Mouse (Mus musculus) frontal cortex, postnatal 14 days (tissue): Measurements from ENCODE around the gene Emc3.

Experiments
- DNase-seq, 2 experiments: peaks; one replicate each; pipeline ENCODE4 v3.0.0; 2022; ENCODE audit warnings: low spot score in 2 of 2

Emc3 gene

DNA sequence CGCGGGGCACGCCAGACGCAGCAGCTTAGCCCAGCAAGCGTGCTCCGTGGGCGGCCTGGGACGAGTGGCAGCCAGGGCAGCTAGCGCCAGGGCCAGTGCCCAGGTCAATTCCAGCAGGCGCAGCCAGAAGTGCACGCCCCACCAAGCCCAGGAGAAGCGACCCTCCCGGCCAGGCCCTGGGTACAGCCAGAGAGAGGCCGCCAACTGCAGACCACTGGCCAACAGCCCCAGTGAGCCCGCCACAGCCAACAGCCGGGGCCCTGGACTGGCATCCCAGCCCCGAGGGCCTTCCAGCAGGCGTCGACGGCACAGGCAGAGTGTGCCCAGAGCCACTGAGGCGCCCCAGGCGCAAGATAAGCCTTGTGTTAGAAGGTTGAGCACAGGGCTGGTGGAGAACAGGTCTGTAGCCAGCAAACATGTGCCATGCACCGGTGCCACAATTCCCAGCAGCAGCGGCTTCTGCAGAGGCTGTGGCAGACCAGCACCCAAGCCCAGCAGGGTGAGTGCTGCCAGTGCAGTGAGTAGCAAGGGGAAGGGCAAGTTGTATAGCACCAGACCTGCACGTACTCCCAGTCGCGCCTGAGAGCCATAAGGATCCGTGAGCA is 36.3 kb downstream of the Emc3 start:
- no peak for DNase-seq

GRCm38 (mm10) chr6:113494258-113494788 is 37.1 kb downstream of the Emc3 start:
- DNase-seq = peak; percentile 47 to 56

DNA sequence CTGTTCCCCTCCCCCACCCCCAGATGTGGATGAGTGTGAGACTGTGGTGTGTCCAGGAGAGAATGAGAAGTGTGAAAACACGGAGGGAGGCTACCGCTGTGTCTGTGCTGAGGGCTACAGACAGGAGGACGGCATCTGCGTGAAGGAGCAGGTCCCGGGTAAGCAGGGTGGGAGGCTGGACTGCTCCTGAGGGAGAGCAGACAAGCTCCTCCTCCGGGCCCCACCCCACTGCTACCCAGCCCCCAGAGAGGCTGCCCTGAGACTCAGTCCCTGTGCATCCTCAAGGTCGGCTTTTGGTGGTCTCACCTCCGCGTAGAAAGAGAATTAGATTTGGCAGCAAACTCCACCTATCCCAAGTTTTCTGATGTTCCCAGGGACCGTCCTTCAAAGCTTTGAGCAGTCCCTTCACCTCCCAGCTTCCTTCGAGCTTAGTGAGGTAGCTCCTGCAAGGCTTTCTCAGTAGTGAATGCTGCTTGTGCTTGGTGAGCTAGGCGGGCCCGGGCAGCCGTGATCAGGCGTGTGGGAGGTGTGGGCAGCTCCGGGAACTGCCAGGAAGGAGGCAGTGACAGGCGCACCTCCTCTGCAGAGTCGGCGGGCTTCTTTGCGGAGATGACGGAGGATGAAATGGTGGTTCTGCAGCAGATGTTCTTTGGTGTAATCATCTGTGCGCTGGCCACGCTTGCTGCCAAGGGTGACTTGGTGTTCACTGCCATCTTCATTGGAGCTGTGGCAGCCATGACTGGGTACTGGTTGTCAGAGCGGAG is 39.2 kb downstream of the Emc3 start:
- DNase-seq = no peak

- DNase-seq = no peak
Observed at GRCm38 (mm10) chr6:113489410-113489809, 42.0 kb downstream of the Emc3 start.

DNA sequence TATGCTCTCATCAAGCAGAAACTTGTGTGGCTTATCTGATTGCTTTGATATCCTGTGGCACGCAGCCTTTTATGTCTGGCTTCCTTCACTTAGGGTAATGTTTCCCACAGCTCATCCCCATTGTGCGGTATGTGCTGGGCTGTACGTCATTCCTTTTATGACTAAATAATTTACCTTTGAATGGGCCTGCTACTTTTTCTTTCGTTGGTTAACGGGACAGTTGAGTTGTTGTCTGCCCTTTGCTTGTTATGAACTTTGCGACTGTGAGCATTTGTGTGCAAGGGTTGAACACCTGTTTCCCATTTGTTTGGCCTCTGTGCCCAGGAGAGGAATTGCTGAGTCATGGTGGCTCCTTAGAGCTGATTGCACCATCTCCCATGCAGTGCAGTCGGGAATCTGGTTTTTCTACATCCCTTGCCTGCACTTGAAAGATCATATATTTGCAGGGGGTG is 44.3 kb downstream of the Emc3 start:
- DNase-seq = no peak

GRCm38 (mm10) chr6:113483729-113484128 is 47.7 kb downstream of the Emc3 start:
- DNase-seq = no peak

GRCm38 (mm10) chr6:113483100-113483615 is 48.3 kb downstream of the Emc3 start, which contains the start of gene Creld1:
Gene Creld1, plus strand, starts transcription at chr6:113483297.
- peak; percentile 92 for DNase-seq

DNA sequence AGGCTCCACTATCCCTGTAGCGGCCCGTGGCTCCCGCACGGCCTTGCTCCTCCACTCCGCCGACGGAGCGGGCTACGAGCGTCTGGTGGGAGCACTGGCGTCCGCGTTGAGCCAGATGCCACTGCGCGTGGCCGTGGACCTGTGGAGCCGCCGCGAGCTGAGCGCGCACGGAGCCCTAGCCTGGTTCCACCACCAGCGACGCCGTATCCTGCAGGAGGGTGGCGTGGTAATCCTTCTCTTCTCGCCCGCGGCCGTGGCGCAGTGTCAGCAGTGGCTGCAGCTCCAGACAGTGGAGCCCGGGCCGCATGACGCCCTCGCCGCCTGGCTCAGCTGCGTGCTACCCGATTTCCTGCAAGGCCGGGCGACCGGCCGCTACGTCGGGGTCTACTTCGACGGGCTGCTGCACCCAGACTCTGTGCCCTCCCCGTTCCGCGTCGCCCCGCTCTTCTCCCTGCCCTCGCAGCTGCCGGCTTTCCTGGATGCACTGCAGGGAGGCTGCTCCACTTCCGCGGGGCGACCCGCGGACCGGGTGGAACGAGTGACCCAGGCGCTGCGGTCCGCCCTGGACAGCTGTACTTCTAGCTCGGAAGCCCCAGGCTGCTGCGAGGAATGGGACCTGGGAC is 48.9 kb downstream of the Emc3 start:
- peak in 1 of 2 experiments; percentile 32 for DNase-seq

DNA sequence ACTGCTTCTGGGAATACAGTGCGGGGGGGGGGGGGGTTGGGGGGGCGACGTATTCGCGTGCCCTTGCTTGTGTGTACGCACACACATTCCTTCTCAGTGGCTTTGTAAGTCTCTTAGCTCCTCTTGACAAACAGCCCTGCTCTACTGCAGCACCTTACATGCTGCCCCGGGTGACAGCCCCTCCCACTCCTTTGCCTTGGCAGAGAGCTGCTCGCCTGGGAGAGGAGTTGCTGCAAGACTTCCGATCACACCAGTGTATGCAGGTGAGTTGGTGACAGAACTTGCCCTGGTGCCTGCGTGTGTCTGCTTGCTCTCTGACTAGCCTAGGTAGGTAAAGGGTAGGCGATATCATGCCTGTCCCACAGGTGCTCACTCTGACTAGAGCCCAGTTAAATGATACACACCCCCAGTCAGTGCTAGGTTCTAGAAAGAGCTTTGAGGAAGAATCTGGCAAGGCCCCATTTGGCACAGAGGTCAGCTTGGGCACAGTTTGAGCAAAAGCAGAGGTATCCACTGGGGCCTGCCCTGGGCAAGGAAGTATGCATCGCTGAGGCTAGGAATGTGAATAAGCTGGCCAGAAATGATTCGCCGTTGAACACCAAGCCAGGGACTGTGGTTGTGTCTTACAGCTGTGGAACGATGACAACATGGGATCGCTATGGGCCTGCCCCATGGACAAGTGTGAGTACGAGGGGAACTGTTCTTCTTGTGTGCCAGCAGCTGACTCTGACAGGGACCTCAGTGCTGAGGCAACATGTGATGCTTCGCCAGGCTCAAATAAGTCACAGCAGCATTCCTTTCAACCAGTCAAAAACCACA is 50.7 kb downstream of the Emc3 start:
- no peak for DNase-seq

- no peak for DNase-seq
Observed at GRCm38 (mm10) chr6:113478906-113479305, 52.5 kb downstream of the Emc3 start.

- DNase-seq = no peak
Observed at GRCm38 (mm10) chr6:113477353-113477752, 54.1 kb downstream of the Emc3 start.

GRCm38 (mm10) chr6:113473715-113474114 is 57.7 kb downstream of the Emc3 start:
- no peak for DNase-seq

DNA sequence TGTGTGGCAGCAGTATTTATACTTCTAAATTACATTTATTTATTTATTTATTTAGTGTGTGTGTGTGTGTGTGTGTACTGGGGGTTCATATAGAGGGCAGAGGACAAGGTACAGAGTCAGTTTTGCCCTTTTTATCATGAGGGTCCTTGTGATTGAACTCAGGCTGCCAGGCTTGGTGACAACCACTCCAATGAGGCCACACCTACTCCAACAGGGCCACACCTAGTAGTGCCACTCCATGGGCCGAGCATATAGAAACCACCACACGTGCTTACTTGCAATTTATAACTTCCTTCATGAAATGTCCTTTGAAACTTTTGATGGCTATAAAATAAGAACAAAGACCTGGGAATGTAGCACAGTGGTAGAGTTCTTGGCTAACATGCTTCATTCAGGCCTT is 58.2 kb downstream of the Emc3 start:
- no peak for DNase-seq

- DNase-seq = no peak
Observed at GRCm38 (mm10) chr6:113472061-113472460, 59.4 kb downstream of the Emc3 start.

- DNase-seq = no peak
Observed at GRCm38 (mm10) chr6:113471297-113471936, 60.0 kb downstream of the Emc3 start, which contains the start of gene Il17rc. Gene Il17rc, plus strand, starts transcription at chr6:113471427.

DNA sequence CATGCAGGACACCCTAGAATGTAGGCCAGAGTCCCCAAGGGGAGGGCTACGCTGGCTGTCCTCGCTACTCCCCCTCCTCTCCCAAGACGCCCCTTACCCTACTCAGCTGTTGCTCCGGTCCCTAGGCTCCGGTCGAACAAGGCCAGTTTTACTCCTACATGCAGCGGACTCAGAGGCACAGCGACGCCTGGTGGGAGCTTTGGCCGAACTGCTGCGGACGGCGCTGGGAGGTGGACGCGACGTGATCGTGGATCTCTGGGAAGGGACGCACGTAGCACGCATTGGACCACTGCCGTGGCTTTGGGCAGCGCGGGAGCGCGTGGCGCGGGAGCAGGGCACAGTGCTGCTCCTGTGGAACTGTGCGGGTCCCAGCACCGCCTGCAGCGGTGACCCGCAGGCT is 62.0 kb downstream of the Emc3 start:
- peak in 1 of 2 experiments; percentile 51 for DNase-seq

GRCm38 (mm10) chr6:113469021-113469420 is 62.4 kb downstream of the Emc3 start:
- peak in 1 of 2 experiments; percentile 51 for DNase-seq

GRCm38 (mm10) chr6:113468512-113468911 is 62.9 kb downstream of the Emc3 start:
- DNase-seq = no peak

GRCm38 (mm10) chr6:113465602-113466001 is 65.8 kb downstream of the Emc3 start:
- no peak for DNase-seq
